Mouse (Mus musculus) intestine, postnatal 0 days (tissue): ENCODE measurements around the gene Myadml2. TPM values are rescaled to one million over a fixed set of nuclear protein-coding genes. Genes with fewer than 3 reads are reported as not detected.

Experiments used
- ATAC-seq: fragments of 200-750 bp; cut with Nextera tagmentation; 2 replicates; pipeline ENCODE4 v1.8.0; 2017; ENCODE audit warnings: mild to moderate bottlenecking, moderate TSS enrichment, moderate library complexity
- H3K27ac ChIP-seq: fragments of 300-500 bp; sonication (generic); 2 replicates; pipeline ENCODE4 v1.5.1; 2014; ENCODE audit warnings: mild to moderate bottlenecking, low read depth, low read length, moderate library complexity
- H3K27me3 ChIP-seq: fragments of 300-500 bp; sonication (generic); replicated peaks from 2 replicates; pipeline ENCODE4 v1.6.1; 2014; ENCODE audit warnings: low read length, mixed read lengths; ENCODE audit not compliant: control insufficient read depth, insufficient read depth
- H3K36me3 ChIP-seq: fragments of 300-500 bp; sonication (generic); 2 replicates; pipeline ENCODE4 v1.6.1; 2014; ENCODE audit warnings: mild to moderate bottlenecking, moderate library complexity; ENCODE audit not compliant: control insufficient read depth, insufficient read depth
- H3K4me1 ChIP-seq: fragments of 300-500 bp; sonication (generic); replicated peaks from 2 replicates; pipeline ENCODE4 v1.6.1; 2014; ENCODE audit warnings: antibody characterized with exemption, low read length, mixed read lengths; ENCODE audit not compliant: control insufficient read depth, insufficient read depth
- H3K4me2 ChIP-seq: fragments of 300-500 bp; sonication (generic); replicated peaks from 2 replicates; pipeline ENCODE4 v1.6.1; 2014; ENCODE audit warnings: low read depth, mild to moderate bottlenecking, moderate library complexity
- H3K4me3 ChIP-seq: fragments of 300-500 bp; sonication (generic); 2 replicates; pipeline ENCODE4 v1.5.1; 2014; ENCODE audit warnings: low read depth, low read length
- H3K9ac ChIP-seq: fragments of 300-500 bp; sonication (generic); 2 replicates; pipeline ENCODE4 v1.6.1; 2014; ENCODE audit warnings: mild to moderate bottlenecking, low read depth, low read length
- H3K9me3 ChIP-seq: fragments of 300-500 bp; sonication (generic); 2 replicates; pipeline ENCODE4 v1.6.1; 2016; ENCODE audit warnings: mixed run types; ENCODE audit not compliant: control insufficient read depth
- CTCF ChIP-seq: sonication (generic); IDR thresholded peaks from 2 replicates; pipeline ENCODE4 v1.5.1; 2016; ENCODE audit warnings: low read depth, mild to moderate bottlenecking, control low read depth, antibody characterized with exemption, moderate library complexity
- WGBS: fragments of 180-500 bp; shearing (Covaris S2); extraction: QIAGEN DNeasy Blood & Tissue Kit; methylation state at CpG from one replicate; pipeline ENCODE4 v1.1.7; 2014; 5-methylcytosine and 5-hydroxymethylcytosine counted together
- polyA plus RNA-seq: library from polyadenylated mRNA; unstranded; fragments of >200 nt; fragmentation: Nextera tagmentation; extraction: Ambion mirVana; gene quantifications from 2 replicates; pipeline ENCODE4 v1.2.1, GENCODE M21; 2015

The Myadml2 gene
- polyA plus RNA-seq, 1 experiment from 2014 or later, result not detected

DNA sequence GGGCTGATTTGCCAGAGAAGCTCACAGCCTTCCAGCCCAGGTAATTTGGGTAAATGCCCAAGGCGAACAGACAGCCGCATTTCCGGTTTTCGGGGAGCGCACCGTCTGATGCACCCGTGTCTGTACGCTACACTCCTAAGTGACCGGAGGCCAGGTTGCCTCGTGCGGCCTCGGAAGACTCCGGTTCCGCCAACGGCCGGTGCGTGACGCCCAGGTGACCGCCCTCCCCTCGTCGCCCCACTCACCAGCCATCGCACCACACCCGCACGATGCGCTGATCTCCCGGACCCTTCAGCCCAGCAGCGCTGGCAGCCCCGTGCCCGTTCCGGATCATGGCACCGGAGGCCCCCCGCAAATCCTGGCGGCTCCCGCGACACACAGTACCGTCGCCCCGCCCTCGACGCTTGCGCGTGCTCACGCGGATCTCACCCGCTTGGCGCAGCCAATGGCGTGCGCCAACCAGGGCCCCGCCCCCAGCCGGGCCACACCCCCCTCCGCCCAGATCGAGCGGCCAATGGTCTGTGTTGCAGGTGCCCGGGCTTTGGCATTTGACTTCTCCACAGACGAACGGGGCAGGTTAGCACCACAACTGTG, 30.3 kb downstream of the Myadml2 start, which contains the start of gene Pcyt2:
Gene Pcyt2 (minus strand): TSS at position 418 of the 594 bp plus-strand sequence.
- peak; percentile 85 for ATAC-seq
- Histone ChIP-seq H3K4me1 (peaks cover 6% of the 10 kb centered on the region; the same call in 1 of the 2 replicates), H3K4me3 (peak within 1 kb of the TSS; percentile 84), H3K27ac (peak within 1 kb of the TSS; percentile 98), H3K36me3 (peaks cover 58% of the 10 kb centered on the region), H3K9ac (peak within 1 kb of the TSS; percentile 94), H3K27me3 (no peaks in the 10 kb centered on the region), H3K9me3 (no peaks in the 10 kb centered on the region), H3K4me2 (peak within 1 kb of the TSS; percentile 84)
- no peak for TF ChIP-seq CTCF
- WGBS, result under 1% methylated on average over 55 of the region's 56 CpGs

DNA sequence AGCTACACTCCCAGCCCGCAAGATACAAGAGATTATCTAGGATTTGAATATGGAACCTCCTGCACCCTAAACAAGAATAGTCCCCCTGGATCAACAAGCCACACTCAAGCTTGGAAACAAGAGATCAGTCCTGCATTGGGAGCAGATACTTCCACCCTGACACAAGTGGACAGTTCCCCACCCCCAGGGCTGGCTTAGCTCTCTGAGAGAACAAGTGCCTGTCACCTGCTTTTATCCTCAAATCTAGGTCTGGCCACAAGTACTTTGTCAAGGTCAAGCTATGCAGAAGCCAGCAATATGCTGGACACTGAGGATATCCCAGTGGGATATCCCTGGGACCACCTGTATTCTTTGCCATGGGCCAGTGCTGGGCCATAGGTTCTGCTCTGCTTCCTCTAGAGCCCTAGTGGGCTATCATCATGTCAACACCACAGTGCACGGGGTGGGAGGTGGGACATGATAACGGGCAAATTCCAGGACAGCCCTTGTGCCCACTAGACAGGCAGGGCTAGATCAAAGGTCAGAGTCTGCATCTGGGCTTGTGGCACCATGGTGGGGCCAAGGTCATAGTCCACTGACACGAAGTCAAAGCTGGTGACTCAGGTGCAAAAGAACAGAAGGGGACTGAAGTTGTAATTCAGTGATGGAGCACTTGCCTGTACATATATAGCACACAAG, 31.2 kb downstream of the Myadml2 start:
- Histone ChIP-seq H3K36me3 (peaks cover 64% of the 10 kb centered on the region), H3K27ac (peak overlapping the region; percentile 98), H3K9ac (peak overlapping the region; percentile 94), H3K27me3 (no peaks in the 10 kb centered on the region), H3K4me1 (peaks cover 6% of the 10 kb centered on the region; the same call in 1 of the 2 replicates), H3K4me3 (peak overlapping the region; percentile 84), H3K9me3 (no peaks in the 10 kb centered on the region), H3K4me2 (peak overlapping the region; percentile 84)
- no peak for TF ChIP-seq CTCF
- peak; percentile 58 for ATAC-seq
- WGBS, result 25% methylated on average over 4 of the region's 4 CpGs

DNA sequence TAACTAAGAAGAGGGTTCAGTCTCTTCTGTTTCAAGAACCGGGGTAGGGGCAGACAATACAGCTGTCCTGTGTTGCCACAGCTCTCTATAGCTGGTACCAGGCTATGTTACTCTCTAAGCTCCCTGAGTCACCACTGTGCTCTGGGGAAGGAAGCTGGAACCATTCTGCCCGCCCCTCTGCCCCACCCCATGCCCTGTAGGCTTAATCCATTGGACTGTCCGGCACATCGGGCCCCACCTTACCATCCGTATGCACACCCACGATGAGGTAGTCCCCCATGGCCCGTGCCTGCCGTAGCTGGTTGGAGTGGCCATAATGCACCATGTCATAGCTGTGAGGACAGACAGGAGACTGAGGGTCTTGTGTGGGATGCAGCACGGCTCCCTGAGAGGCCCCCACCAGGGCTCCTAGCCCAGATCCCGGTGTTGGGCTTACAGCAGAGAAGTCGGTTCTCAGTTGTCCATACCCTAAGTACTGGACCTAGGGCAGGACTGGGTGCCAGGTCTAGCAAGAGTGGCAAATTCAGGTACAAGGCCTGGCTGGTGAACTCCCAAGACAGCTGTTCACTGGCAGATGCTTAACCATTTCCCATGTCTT, 32.3 kb downstream of the Myadml2 start:
- Histone ChIP-seq H3K4me1 (peaks cover 6% of the 10 kb centered on the region; the same call in 1 of the 2 replicates), H3K36me3 (peaks cover 67% of the 10 kb centered on the region), H3K27ac (peak overlapping the region; percentile 98), H3K4me2 (peak overlapping the region; percentile 84), H3K9ac (peak overlapping the region; percentile 45), H3K4me3 (0 out of 2 replicates have a peak overlapping the region, but pooled peaks have one; percentile 20), H3K27me3 (no peaks in the 10 kb centered on the region), H3K9me3 (no peaks in the 10 kb centered on the region)
- ATAC-seq, result peak; percentile 25
- TF ChIP-seq CTCF, result no peak
- 58% methylated on average over 11 of the region's 11 CpGs for WGBS

DNA sequence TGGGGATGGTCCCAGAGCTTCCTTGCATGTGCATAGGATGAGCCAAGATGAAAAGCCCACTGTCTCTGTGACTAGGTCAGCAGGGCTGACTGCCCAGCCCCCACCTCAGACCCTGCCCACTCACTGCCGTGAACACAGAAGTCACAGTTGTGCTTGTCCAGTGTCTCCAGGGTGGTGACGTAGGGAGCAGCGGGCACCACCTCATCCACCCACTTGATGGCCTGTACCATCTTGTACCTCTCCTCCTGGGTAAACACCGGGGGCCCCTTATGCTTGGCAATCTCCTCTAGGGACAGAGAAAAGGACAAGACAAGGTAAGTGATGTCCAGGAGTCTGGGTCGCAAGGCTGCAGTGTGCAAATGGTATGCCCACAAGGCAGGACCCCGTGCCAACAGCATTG, 32.8 kb downstream of the Myadml2 start:
- H3K9me3 ChIP-seq, result no peaks in the 10 kb centered on the region
- peak overlapping the region; percentile 84; the same call in 1 of the 2 replicates for H3K4me2 ChIP-seq
- WGBS, result 93% methylated on average over 6 of the region's 6 CpGs
- peaks cover 67% of the 10 kb centered on the region for H3K36me3 ChIP-seq
- peaks cover 6% of the 10 kb centered on the region; the same call in 1 of the 2 replicates for H3K4me1 ChIP-seq
- H3K9ac ChIP-seq, result peak overlapping the region; percentile 45; the same call in 1 of the 2 replicates
- H3K27me3 ChIP-seq, result no peaks in the 10 kb centered on the region
- no peak for TF ChIP-seq CTCF
- peak overlapping the region; percentile 98 for H3K27ac ChIP-seq
- no peak overlapping the region for H3K4me3 ChIP-seq
- no peak for ATAC-seq

DNA sequence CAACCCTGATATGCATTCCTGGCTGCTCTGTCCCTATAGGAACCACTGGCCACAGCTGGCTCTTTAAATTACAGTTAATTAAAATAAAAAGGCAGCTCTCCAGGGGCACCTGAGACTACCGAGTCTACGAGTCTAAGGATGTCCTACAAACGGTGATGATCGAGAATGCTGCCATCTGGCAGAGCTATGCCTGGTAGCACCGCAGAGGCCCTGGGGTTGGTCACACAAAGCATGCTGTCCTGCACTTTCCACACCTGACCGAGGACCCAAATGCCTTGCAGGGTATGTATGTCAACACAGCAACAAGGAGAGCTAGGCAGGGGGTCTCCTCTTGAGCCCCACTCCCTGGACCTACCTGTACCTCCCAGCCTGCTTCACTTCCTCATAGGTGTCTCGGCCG, 34.0 kb downstream of the Myadml2 start:
- WGBS, result 84% methylated on average over 8 of the region's 8 CpGs
- H3K36me3 ChIP-seq, result peaks cover 62% of the 10 kb centered on the region
- TF ChIP-seq CTCF, result no peak

DNA sequence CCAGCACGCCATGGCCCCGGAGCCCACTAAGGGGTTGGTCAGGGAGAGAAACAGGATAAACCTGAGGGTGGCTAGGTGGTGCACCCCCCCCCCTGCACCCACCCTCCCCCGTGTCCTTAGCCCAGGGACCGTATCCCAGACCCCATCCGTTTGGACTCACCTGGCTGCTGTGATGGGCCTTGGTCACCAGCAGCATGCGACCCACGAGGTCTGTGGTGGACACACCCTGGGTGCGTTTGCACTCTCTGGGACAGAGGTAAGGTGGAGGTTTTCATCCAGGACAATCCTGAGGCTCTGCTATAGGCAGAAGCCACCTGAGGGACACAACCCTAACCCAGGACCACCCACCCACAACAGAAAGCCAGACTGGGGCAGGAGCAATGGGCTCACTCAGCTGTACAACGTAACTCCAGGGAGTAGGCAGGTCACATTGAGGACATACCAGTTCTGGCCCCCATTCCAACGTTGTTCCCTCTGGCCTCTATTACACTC, 34.4 kb downstream of the Myadml2 start:
- peak overlapping the region; percentile 28; the same call in 1 of the 2 replicates for H3K27ac ChIP-seq
- H3K9me3 ChIP-seq, result no peaks in the 10 kb centered on the region
- peaks cover 58% of the 10 kb centered on the region for H3K36me3 ChIP-seq
- no peak overlapping the region for H3K4me2 ChIP-seq
- no peak overlapping the region for H3K4me3 ChIP-seq
- peaks cover 6% of the 10 kb centered on the region; the same call in 1 of the 2 replicates for H3K4me1 ChIP-seq
- ATAC-seq, result no peak
- TF ChIP-seq CTCF, result no peak
- no peak overlapping the region for H3K9ac ChIP-seq
- 79% methylated on average over 10 of the region's 10 CpGs for WGBS
- no peaks in the 10 kb centered on the region for H3K27me3 ChIP-seq

More for the DNA sequence above, 34.0 kb downstream of the Myadml2 start:
- ATAC-seq, result no peak
- Histone ChIP-seq H3K27me3 (no peaks in the 10 kb centered on the region), H3K4me3 (no peak overlapping the region), H3K9me3 (no peaks in the 10 kb centered on the region), H3K4me2 (no peak overlapping the region), H3K27ac (no peak overlapping the region), H3K9ac (no peak overlapping the region), H3K4me1 (peaks cover 6% of the 10 kb centered on the region; the same call in 1 of the 2 replicates)
